Mouse (Mus musculus): ENCODE data around the gene Cln5.

GRCm38 (mm10) chr14:103087846-103088245, 17.8 kb downstream of the Cln5 start:
- TF ChIP-seq CTCF (IDR thresholded peaks at IDR 0.05) (no peak), EP300 (IDR thresholded peaks at IDR 0.05; ENCODE audit: insufficient read depth, low read depth, low read length) (no peak)

Data from heart, adult 2 months (tissue).